Mouse (Mus musculus) lung, postnatal 0 days (tissue): ENCODE measurements around the gene Slc6a4. TPM values are rescaled to one million over a fixed set of nuclear protein-coding genes. Genes with fewer than 3 reads are reported as not detected.
"Not testable (repeated sequence)": the region's sequence is repeated elsewhere in the genome, so short reads cannot be mapped to it uniquely, and the experiment has no call there.

Experiments used
- ATAC-seq: fragments of 200-750 bp; cut with Nextera tagmentation; 2 replicates; pipeline ENCODE4 v1.8.0; 2017; ENCODE audit warnings: moderate library complexity
- DNase-seq: peaks from one replicate; pipeline ENCODE4 v3.0.0-alpha.2; 2016; ENCODE audit warnings: low spot score
- H3K27ac ChIP-seq: fragments of 300-500 bp; sonication (generic); 2 replicates; pipeline ENCODE4 v1.5.1; 2014; ENCODE audit warnings: antibody characterized with exemption, mild to moderate bottlenecking, low read length, mixed read lengths
- H3K27me3 ChIP-seq: fragments of 300-500 bp; sonication (generic); replicated peaks from 2 replicates; pipeline ENCODE4 v1.6.1; 2014; ENCODE audit warnings: low read length, mixed read lengths; ENCODE audit not compliant: insufficient read depth
- H3K36me3 ChIP-seq: fragments of 300-500 bp; sonication (generic); 2 replicates; pipeline ENCODE4 v1.6.1; 2014; ENCODE audit warnings: low read length, mixed read lengths; ENCODE audit not compliant: insufficient read depth
- H3K4me1 ChIP-seq: fragments of 300-500 bp; sonication (generic); 2 replicates; pipeline ENCODE4 v1.6.1; 2014; ENCODE audit warnings: antibody characterized with exemption, low read depth, low read length, mixed read lengths; ENCODE audit not compliant: insufficient read depth
- H3K4me2 ChIP-seq: fragments of 300-500 bp; sonication (generic); replicated peaks from 2 replicates; pipeline ENCODE4 v1.6.1; 2014; ENCODE audit warnings: low read depth, mild to moderate bottlenecking, low read length, moderate library complexity, mixed read lengths
- H3K4me3 ChIP-seq: fragments of 300-500 bp; sonication (generic); 2 replicates; pipeline ENCODE4 v1.5.1; 2014; ENCODE audit warnings: low read depth, low read length
- H3K9ac ChIP-seq: fragments of 300-500 bp; sonication (generic); replicated peaks from 2 replicates; pipeline ENCODE4 v1.6.1; 2014; ENCODE audit warnings: low read depth, mild to moderate bottlenecking
- H3K9me3 ChIP-seq: fragments of 300-500 bp; sonication (generic); 2 replicates; pipeline ENCODE4 v1.6.1; 2016; ENCODE audit warnings: low read length, mixed read lengths
- CTCF ChIP-seq: IDR thresholded peaks from 2 replicates; pipeline ENCODE4 v1.5.1; 2016; ENCODE audit warnings: antibody characterized with exemption, mild to moderate bottlenecking
- EP300 ChIP-seq: IDR thresholded peaks from 2 replicates; pipeline ENCODE4 v1.6.1; 2016; ENCODE audit warnings: antibody characterized with exemption, mild to moderate bottlenecking, control low read depth
- WGBS: fragments of 180-500 bp; shearing (Covaris S2); extraction: QIAGEN DNeasy Blood & Tissue Kit; methylation state at CpG from one replicate; pipeline ENCODE4 v1.1.7; 2014; 5-methylcytosine and 5-hydroxymethylcytosine counted together
- microRNA counts: library from miRNA; unstranded; fragments of <30 nt; microRNA quantifications from one replicate; lab custom pipeline; 2015
- microRNA-seq: library from miRNA; unstranded; fragments of <30 nt; microRNA quantifications from one replicate; pipeline ENCODE4, GENCODE M21; 2016
- polyA plus RNA-seq: library from polyadenylated mRNA; unstranded; fragments of >200 nt; fragmentation: Nextera tagmentation; extraction: Ambion mirVana; gene quantifications from 2 replicates; pipeline ENCODE4 v1.2.1, GENCODE M21; 2015

The Slc6a4 gene
- polyA plus RNA-seq, 1 experiment from 2014 or later, result 1.8 TPM

- 55% methylated on average over 4 of the region's 4 CpGs for WGBS
- no peak overlapping the region for H3K9ac ChIP-seq
- H3K36me3 ChIP-seq, result 0 out of 2 replicates have a peak, but pooled peaks cover 1% of the 10 kb centered on the region
- DNase-seq, result no peak
- H3K9me3 ChIP-seq, result no peaks in the 10 kb centered on the region
- no peaks in the 10 kb centered on the region for H3K4me1 ChIP-seq
- H3K4me2 ChIP-seq, result no peak overlapping the region
- H3K27ac ChIP-seq, result no peak overlapping the region
- ATAC-seq, result no peak
- no peak for TF ChIP-seq EP300
- no peak for TF ChIP-seq CTCF
- H3K27me3 ChIP-seq, result no peaks in the 10 kb centered on the region
- no peak overlapping the region for H3K4me3 ChIP-seq
These were observed 70.4 kb downstream of the Slc6a4 start for GRCm38 (mm10) chr11:77068825-77069224.

GRCm38 (mm10) chr11:77070721-77071120, 72.3 kb downstream of the Slc6a4 start:
- Histone ChIP-seq H3K9me3 (no peaks in the 10 kb centered on the region), H3K4me2 (no peak overlapping the region), H3K9ac (no peak overlapping the region), H3K27me3 (no peaks in the 10 kb centered on the region), H3K4me3 (no peak overlapping the region), H3K27ac (no peak overlapping the region), H3K36me3 (0 out of 2 replicates have a peak, but pooled peaks cover 12% of the 10 kb centered on the region), H3K4me1 (no peaks in the 10 kb centered on the region)
- ATAC-seq (no peak), DNase-seq (peak; percentile 65)
- TF ChIP-seq CTCF (peak; percentile 61), EP300 (no peak)
- 58% methylated on average over 4 of the region's 4 CpGs for WGBS

GRCm38 (mm10) chr11:77077331-77077730, 78.9 kb downstream of the Slc6a4 start:
- H3K27ac ChIP-seq, ATAC-seq, DNase-seq, H3K9me3 ChIP-seq, H3K27me3 ChIP-seq, H3K4me1 ChIP-seq: not testable (repeated sequence)
- Histone ChIP-seq H3K9ac (peak overlapping the region; percentile 49), H3K4me3 (peak overlapping the region; percentile 58), H3K36me3 (0 out of 2 replicates have a peak, but pooled peaks cover 12% of the 10 kb centered on the region), H3K4me2 (peak overlapping the region; percentile 80)
- WGBS, result 61% methylated on average over 4 of the region's 4 CpGs

GRCm38 (mm10) chr11:77077792-77078191, 79.4 kb downstream of the Slc6a4 start:
- WGBS, result 3% methylated on average over 16 of the region's 16 CpGs
- Histone ChIP-seq H3K4me3 (peak overlapping the region; percentile 58), H3K36me3 (0 out of 2 replicates have a peak, but pooled peaks cover 12% of the 10 kb centered on the region), H3K9me3 (no peaks in the 10 kb centered on the region), H3K27ac (peak overlapping the region; percentile 67), H3K27me3 (no peaks in the 10 kb centered on the region), H3K4me2 (peak overlapping the region; percentile 80), H3K9ac (peak overlapping the region; percentile 49), H3K4me1 (peaks cover 3% of the 10 kb centered on the region; the same call in 1 of the 2 replicates)
- ATAC-seq (peak; percentile 55), DNase-seq (peak; percentile 13)
- TF ChIP-seq EP300, result no peak
- TF ChIP-seq CTCF, result no peak

GRCm38 (mm10) chr11:77078273-77079134, 80.1 kb downstream of the Slc6a4 start, which contains the start of gene Nsrp1:
Nsrp1 (minus strand) TSS chr11:77078435.
- Histone ChIP-seq H3K4me2 (peak within 1 kb of the TSS; percentile 80), H3K4me3 (peak within 1 kb of the TSS; percentile 58)
- WGBS, result 3% methylated on average over 48 of the region's 48 CpGs

GRCm38 (mm10) chr11:77079361-77079760, 81.0 kb downstream of the Slc6a4 start:
- DNase-seq, result no peak
- no peak for TF ChIP-seq CTCF
- TF ChIP-seq EP300, result no peak
- Histone ChIP-seq H3K9ac (no peak overlapping the region), H3K4me1 (peaks cover 3% of the 10 kb centered on the region; the same call in 1 of the 2 replicates), H3K36me3 (0 out of 2 replicates have a peak, but pooled peaks cover 6% of the 10 kb centered on the region), H3K27me3 (no peaks in the 10 kb centered on the region), H3K4me3 (no peak overlapping the region), H3K4me2 (no peak overlapping the region), H3K27ac (no peak overlapping the region), H3K9me3 (no peaks in the 10 kb centered on the region)
- no peak for ATAC-seq
- WGBS, result 100% methylated on average over 1 of the region's 1 CpGs

More at GRCm38 (mm10) chr11:77078273-77079134, 80.1 kb downstream of the Slc6a4 start, which contains the start of gene Nsrp1:
- no peaks in the 10 kb centered on the region for H3K9me3 ChIP-seq
- DNase-seq, result peak; percentile 97
- no peak for TF ChIP-seq EP300
- no peak for TF ChIP-seq CTCF
- H3K4me1 ChIP-seq, result peaks cover 3% of the 10 kb centered on the region; the same call in 1 of the 2 replicates
- no peaks in the 10 kb centered on the region for H3K27me3 ChIP-seq
- H3K9ac ChIP-seq, result peak within 1 kb of the TSS; percentile 49
- 0 out of 2 replicates have a peak, but pooled peaks cover 12% of the 10 kb centered on the region for H3K36me3 ChIP-seq
- peak within 1 kb of the TSS; percentile 67 for H3K27ac ChIP-seq
- peak; percentile 100 for ATAC-seq

MicroRNAs encoded within 50 kb of the gene (microRNA counts, 519-probe panel; counts per million panel counts)
- microRNA mmu-miR-423-3p (lab: Ali Mortazavi, UCI), result 4,401 counts per million, percentile 47 among the panel's probes with 10 or more counts
- 4,089 counts per million, percentile 40 among the panel's probes with 10 or more counts for microRNA mmu-miR-423-5p (lab: Ali Mortazavi, UCI)

Small RNAs within 50 kb of the gene (microRNA-seq; reads per million reads assigned to microRNA genes)
- gene Mir423, result 2,418 reads per million, percentile 85 among the genes with 10 or more reads in this experiment

Other genes starting within 250 kb of the Slc6a4 start
- gene Gosr1, start 235.0 kb upstream of the Slc6a4 start, polyA plus RNA-seq, result 19.5 and 21.6 TPM in 2 replicates
- 15.7 and 16.7 TPM in 2 replicates for gene Cpd, start 151.6 kb upstream of the Slc6a4 start, polyA plus RNA-seq
- 0.29 and 0.44 TPM in 2 replicates for gene Tmigd1, start 96.4 kb upstream of the Slc6a4 start, polyA plus RNA-seq
- gene Blmh, start 73.8 kb upstream of the Slc6a4 start, polyA plus RNA-seq, result 90.2 and 98.7 TPM in 2 replicates
- gene Nsrp1, start 79.8 kb downstream of the Slc6a4 start, polyA plus RNA-seq, result 58.5 and 59.7 TPM in 2 replicates
- gene Efcab5, start 190.4 kb downstream of the Slc6a4 start, polyA plus RNA-seq, result 0.26 and 0.31 TPM in 2 replicates
- 13.2 TPM in 2 replicates for gene Ssh2, start 217.7 kb downstream of the Slc6a4 start, polyA plus RNA-seq